Mouse (Mus musculus) MEL (cell line): Measurements from ENCODE around the gene Ccdc185. TPM values are rescaled to one million over a fixed set of nuclear protein-coding genes. Genes with fewer than 3 reads are reported as not detected.

Experiments used
- DNase-seq: peaks from one replicate; pipeline ENCODE4 v3.0.0; 2011; ENCODE audit warnings: low read depth, low spot score
- H3K27ac ChIP-seq: 2 replicates; pipeline ENCODE4 v1.5.1; 2012; ENCODE audit warnings: low read depth, mild to moderate bottlenecking, control low read depth, low read length, moderate library complexity; ENCODE audit not compliant: control insufficient read depth
- H3K27me3 ChIP-seq, 2 experiments: fragments of 150-350 bp in 1 of 2; sonication (generic) in 1 of 2; 2 replicates each; pipeline ENCODE4 v1.6.1; 2012; ENCODE audit warnings: low read length in 2 of 2, mild to moderate bottlenecking in 2 of 2, improper control_type of control experiment in 1 of 2, moderate library complexity in 1 of 2; ENCODE audit not compliant: insufficient read depth in 2 of 2, control insufficient read depth in 1 of 2
- H3K36me3 ChIP-seq, 2 experiments: 2 replicates each; pipeline ENCODE4 v1.6.1; 2012 to 2014; ENCODE audit warnings: low read length in 2 of 2, improper control_type of control experiment in 1 of 2, inconsistent platforms in 1 of 2, mild to moderate bottlenecking in 1 of 2; ENCODE audit not compliant: insufficient read depth in 2 of 2, control insufficient read depth in 1 of 2
- H3K4me1 ChIP-seq, 2 experiments: fragments of 150-350 bp in 1 of 2; sonication (generic) in 1 of 2; 2 replicates each; pipeline ENCODE4 v1.6.1; 2012; ENCODE audit warnings: low read length in 2 of 2, improper control_type of control experiment in 1 of 2, mild to moderate bottlenecking in 1 of 2; ENCODE audit not compliant: insufficient read depth in 2 of 2, control insufficient read depth in 1 of 2
- H3K4me3 ChIP-seq, 2 experiments: fragments of 150-350 bp in 1 of 2; sonication (generic) in 1 of 2; 2 replicates each; pipeline ENCODE4 v1.5.1; 2012; ENCODE audit warnings: low read depth in 2 of 2, low read length in 2 of 2, mild to moderate bottlenecking in 2 of 2, moderate library complexity in 2 of 2, control low read depth in 1 of 2, improper control_type of control experiment in 1 of 2; ENCODE audit not compliant: control insufficient read depth in 1 of 2, insufficient read depth in 1 of 2
- H3K79me2 ChIP-seq: 2 replicates; pipeline ENCODE4 v1.6.1; 2012; ENCODE audit warnings: mild to moderate bottlenecking, low read length, moderate library complexity; ENCODE audit not compliant: control insufficient read depth, poor library complexity, insufficient read depth
- H3K9ac ChIP-seq: 2 replicates; pipeline ENCODE4 v1.6.1; 2012; ENCODE audit warnings: low read depth, mild to moderate bottlenecking, control low read depth, low read length, moderate library complexity; ENCODE audit not compliant: control insufficient read depth, poor library complexity, severe bottlenecking
- H3K9me3 ChIP-seq: fragments of 150-350 bp; sonication (generic); replicated peaks from 2 replicates; pipeline ENCODE4 v1.6.1; 2012; ENCODE audit warnings: mild to moderate bottlenecking, low read length, improper control_type of control experiment, moderate library complexity; ENCODE audit not compliant: insufficient read depth
- CTCF ChIP-seq, 3 experiments: IDR thresholded peaks in 2 of 3; conservative IDR thresholded peaks in 1 of 3; 2 replicates each; pipeline ENCODE4 v1.5.1; 2011 to 2012; ENCODE audit warnings: low read length in 3 of 3, low read depth in 2 of 3, mild to moderate bottlenecking in 2 of 3, improper control_type of control experiment in 1 of 3, inconsistent platforms in 1 of 3, mixed read lengths in 1 of 3, moderate library complexity in 1 of 3; ENCODE audit not compliant: control insufficient read depth in 1 of 3, insufficient read depth in 1 of 3, poor library complexity in 1 of 3, severe bottlenecking in 1 of 3
- GATA1 ChIP-seq: IDR thresholded peaks from 2 replicates; pipeline ENCODE4 v1.6.1; 2011; ENCODE audit warnings: low read depth, low read length, improper control_type of control experiment
- JUND ChIP-seq: IDR thresholded peaks from 2 replicates; pipeline ENCODE4 v1.6.1; 2011; ENCODE audit warnings: low read depth, mild to moderate bottlenecking, improper control_type of control experiment, low read length
- MEF2A ChIP-seq: IDR thresholded peaks from 2 replicates; pipeline ENCODE4 v1.6.1; 2014; ENCODE audit warnings: low read depth, mild to moderate bottlenecking, inconsistent platforms, low read length, improper control_type of control experiment; ENCODE audit not compliant: poor library complexity, insufficient replicate concordance, severe bottlenecking; ENCODE audit errors: extremely low read depth
- MYB ChIP-seq: IDR thresholded peaks from 2 replicates; pipeline ENCODE4 v1.6.1; 2011; ENCODE audit warnings: mild to moderate bottlenecking, low read depth, low read length, improper control_type of control experiment
- NELFE ChIP-seq: IDR thresholded peaks from 2 replicates; pipeline ENCODE4 v1.6.1; 2011; ENCODE audit warnings: low read depth, low read length, improper control_type of control experiment
- POLR2AphosphoS2 ChIP-seq: IDR thresholded peaks from 2 replicates; pipeline ENCODE4 v1.6.1; 2011; ENCODE audit warnings: low read length, improper control_type of control experiment
- SIN3A ChIP-seq: IDR thresholded peaks from 2 replicates; pipeline ENCODE4 v1.6.1; 2012; ENCODE audit warnings: low read length, improper control_type of control experiment, inconsistent platforms
- SMC3 ChIP-seq: IDR thresholded peaks from 2 replicates; pipeline ENCODE4 v1.6.1; 2011; ENCODE audit warnings: low read depth, low read length, improper control_type of control experiment
- TAL1 ChIP-seq: IDR thresholded peaks from 2 replicates; pipeline ENCODE4 v1.6.1; 2012; ENCODE audit warnings: mild to moderate bottlenecking, inconsistent platforms, low read length, moderate library complexity, mixed read lengths
- USF1 ChIP-seq: IDR thresholded peaks from 2 replicates; pipeline ENCODE4 v1.6.1; 2014; ENCODE audit warnings: low read depth, mild to moderate bottlenecking, inconsistent platforms, low read length, improper control_type of control experiment, moderate library complexity
- USF2 ChIP-seq, 2 experiments: IDR thresholded peaks; 2 replicates each; pipeline ENCODE4 v1.6.1; 2011 to 2012; ENCODE audit warnings: improper control_type of control experiment in 2 of 2, low read length in 2 of 2, borderline replicate concordance in 1 of 2, inconsistent platforms in 1 of 2, low read depth in 1 of 2, mild to moderate bottlenecking in 1 of 2; ENCODE audit not compliant: insufficient read depth in 1 of 2
- ZC3H11A ChIP-seq: IDR thresholded peaks from 2 replicates; pipeline ENCODE4 v1.6.1; 2012; ENCODE audit warnings: low read depth, mild to moderate bottlenecking, inconsistent platforms, low read length, improper control_type of control experiment
- ZKSCAN1 ChIP-seq: IDR thresholded peaks from 2 replicates; pipeline ENCODE4 v1.6.1; 2012; ENCODE audit warnings: low read depth, mild to moderate bottlenecking, inconsistent platforms, low read length, improper control_type of control experiment, moderate library complexity
- ZMIZ1 ChIP-seq: IDR thresholded peaks from 2 replicates; pipeline ENCODE4 v1.6.1; 2012; ENCODE audit warnings: low read depth, mild to moderate bottlenecking, inconsistent platforms, low read length, improper control_type of control experiment, moderate library complexity
- ZNF384 ChIP-seq: IDR thresholded peaks from 2 replicates; pipeline ENCODE4 v1.6.1; 2012; ENCODE audit warnings: low read depth, mild to moderate bottlenecking, inconsistent platforms, low read length, improper control_type of control experiment
- polyA plus RNA-seq, 2 experiments: library from polyadenylated mRNA; stranded (reverse) in 1 of 2; unstranded in 1 of 2; fragments of >175 nt in 1 of 2; fragments of >200 nt in 1 of 2; gene quantifications; 2 replicates each; pipeline versions ENCODE4 v1.2.1 to v1.2.4; 2012; ENCODE audit warnings: low replicate concordance in 2 of 2, low read depth in 1 of 2; ENCODE audit not compliant: insufficient read length in 2 of 2, insufficient read depth in 1 of 2, missing spikeins in 1 of 2
- total RNA-seq: library from RNA; depleted of rRNA; stranded (reverse); fragments of 300-350 nt; gene quantifications from 2 replicates; pipeline ENCODE4 v1.2.3, GENCODE M21; 2012

Ccdc185 gene
- total and polyA plus RNA-seq, 3 experiments = not detected

GRCm38 (mm10) chr1:182727541-182727940 is 21.4 kb downstream of the Ccdc185 start:
- no peak overlapping the region for H3K4me3 ChIP-seq
- no peaks in the 10 kb centered on the region for H3K36me3 ChIP-seq
- H3K9me3 ChIP-seq = no peaks in the 10 kb centered on the region
- TF ChIP-seq USF1 (no peak), NELFE (no peak), ZKSCAN1 (no peak), MEF2A (no peak)
- no peak overlapping the region for H3K27ac ChIP-seq
- DNase-seq = no peak
- H3K79me2 ChIP-seq = no peaks in the 10 kb centered on the region
- no peaks in the 10 kb centered on the region for H3K27me3 ChIP-seq
- H3K9ac ChIP-seq = no peak overlapping the region
- no peaks in the 10 kb centered on the region for H3K4me1 ChIP-seq

GRCm38 (mm10) chr1:182714236-182714935 is 34.6 kb downstream of the Ccdc185 start:
- Histone ChIP-seq H3K27me3 (no peaks in the 10 kb centered on the region), H3K79me2 (no peaks in the 10 kb centered on the region), H3K9me3 (no peaks in the 10 kb centered on the region), H3K27ac (no peak overlapping the region), H3K4me1 (no peaks in the 10 kb centered on the region), H3K9ac (no peak overlapping the region), H3K36me3 (no peaks in the 10 kb centered on the region), H3K4me3 (no peak overlapping the region)
- DNase-seq = no peak
- TF ChIP-seq ZC3H11A = no peak
- TF ChIP-seq SIN3A = no peak
- TF ChIP-seq TAL1 = no peak
- TF ChIP-seq CTCF (IDR thresholded peaks at IDR 0.05 in 2 of 3, conservative IDR thresholded peaks at IDR 0.05 in 1 of 3; ENCODE audit: control insufficient read depth in 1 of 3, insufficient read depth in 1 of 3, low read depth in 2 of 3, low read length in 3 of 3, poor library complexity in 1 of 3, severe bottlenecking in 1 of 3) = no peak
- TF ChIP-seq ZNF384 = no peak
- TF ChIP-seq MYB = no peak
- no peak for TF ChIP-seq USF2 (IDR thresholded peaks at IDR 0.05; ENCODE audit: borderline replicate concordance in 1 of 2, insufficient read depth in 1 of 2, low read depth in 1 of 2, low read length in 2 of 2)
- TF ChIP-seq GATA1 = no peak
- no peak for TF ChIP-seq SMC3
- no peak for TF ChIP-seq POLR2AphosphoS2
- TF ChIP-seq JUND = no peak
- TF ChIP-seq ZKSCAN1 = no peak
- TF ChIP-seq ZMIZ1 = no peak
